Mouse (Mus musculus): Measurements from ENCODE around the gene Gm20449. TPM values are rescaled to one million over a fixed set of nuclear protein-coding genes. Genes with fewer than 3 reads are reported as not detected.
"Not testable (repeated sequence)": the region's sequence is repeated elsewhere in the genome, so short reads cannot be mapped to it uniquely, and the experiment has no call there.

Gene Gm20449
- polyA plus RNA-seq, 1 experiment from 2014 or later = not detected

- Histone ChIP-seq H3K36me3 (ENCODE audit: insufficient read depth, low read length) (no peaks in the 10 kb centered on the region), H3K4me1 (replicated peaks; ENCODE audit: insufficient read depth, low read length) (no peaks in the 10 kb centered on the region), H3K27me3 (ENCODE audit: insufficient read depth, low read length) (no peaks in the 10 kb centered on the region), H3K4me3 (replicated peaks; ENCODE audit: low read depth, low read length) (no peak overlapping the region), H3K4me2 (ENCODE audit: low read length) (no peak overlapping the region), H3K9ac (ENCODE audit: low read depth, low read length) (no peak overlapping the region), H3K9me3 (replicated peaks; ENCODE audit: low read length) (0 out of 2 replicates have a peak, but pooled peaks cover 2% of the 10 kb centered on the region), H3K27ac (no peak overlapping the region)
- DNase-seq (ENCODE audit: low spot score) (no peak), ATAC-seq (replicated peaks; ENCODE audit: low FRiP score, low read depth) (no peak)
- 95% methylated on average over 2 of the region's 2 CpGs for WGBS
- TF ChIP-seq CTCF (IDR thresholded peaks at IDR 0.05; ENCODE audit: low read depth) = no peak
These were observed 1.3 kb downstream of the Gm20449 start for GRCm38 (mm10) chr7:41497871-41498270.

- no peak overlapping the region for H3K4me3 ChIP-seq (replicated peaks; ENCODE audit: low read depth, low read length)
- ATAC-seq (replicated peaks; ENCODE audit: low FRiP score, low read depth) (peak; percentile 77), DNase-seq (ENCODE audit: low spot score) (peak; percentile 45)
- no peaks in the 10 kb centered on the region for H3K36me3 ChIP-seq (ENCODE audit: insufficient read depth, low read length)
- WGBS = under 1% methylated on average over 10 of the region's 10 CpGs
- H3K27ac ChIP-seq = no peak overlapping the region
- H3K9me3 ChIP-seq (replicated peaks; ENCODE audit: low read length) = no peaks in the 10 kb centered on the region
- H3K4me2 ChIP-seq (ENCODE audit: low read length) = no peak overlapping the region
- H3K4me1 ChIP-seq (replicated peaks; ENCODE audit: insufficient read depth, low read length) = no peaks in the 10 kb centered on the region
- H3K27me3 ChIP-seq (ENCODE audit: insufficient read depth, low read length) = no peaks in the 10 kb centered on the region
- no peak for TF ChIP-seq CTCF (IDR thresholded peaks at IDR 0.05; ENCODE audit: low read depth)
- no peak overlapping the region for H3K9ac ChIP-seq (ENCODE audit: low read depth, low read length)
These were observed 47.4 kb downstream of the Gm20449 start for GRCm38 (mm10) chr7:41451864-41452263.

- H3K4me2 ChIP-seq (ENCODE audit: low read length); H3K36me3 ChIP-seq (ENCODE audit: insufficient read depth, low read length); H3K4me1 ChIP-seq (replicated peaks; ENCODE audit: insufficient read depth, low read length); DNase-seq (ENCODE audit: low spot score); H3K9ac ChIP-seq (ENCODE audit: low read depth, low read length); H3K27ac ChIP-seq; H3K27me3 ChIP-seq (ENCODE audit: insufficient read depth, low read length); ATAC-seq (replicated peaks; ENCODE audit: low FRiP score, low read depth); H3K4me3 ChIP-seq (replicated peaks; ENCODE audit: low read depth, low read length); H3K9me3 ChIP-seq (replicated peaks; ENCODE audit: low read length): not testable (repeated sequence)
- 65% methylated on average over 1 of the region's 1 CpGs for WGBS
These were observed 50.6 kb downstream of the Gm20449 start, which contains the start of gene Vmn2r57 for GRCm38 (mm10) chr7:41448596-41448995. Vmn2r57 (minus strand) TSS chr7:41448696.

- no peak for TF ChIP-seq CTCF (IDR thresholded peaks at IDR 0.05; ENCODE audit: low read depth)
- DNase-seq (ENCODE audit: low spot score) (no peak), ATAC-seq (replicated peaks; ENCODE audit: low FRiP score, low read depth) (no peak)
- Histone ChIP-seq H3K9ac (ENCODE audit: low read depth, low read length) (no peak overlapping the region), H3K4me1 (replicated peaks; ENCODE audit: insufficient read depth, low read length) (no peaks in the 10 kb centered on the region), H3K4me2 (ENCODE audit: low read length) (no peak overlapping the region), H3K36me3 (ENCODE audit: insufficient read depth, low read length) (no peaks in the 10 kb centered on the region), H3K4me3 (replicated peaks; ENCODE audit: low read depth, low read length) (no peak overlapping the region), H3K27me3 (ENCODE audit: insufficient read depth, low read length) (no peaks in the 10 kb centered on the region), H3K27ac (no peak overlapping the region), H3K9me3 (replicated peaks; ENCODE audit: low read length) (no peaks in the 10 kb centered on the region)
- WGBS = 76% methylated on average over 4 of the region's 4 CpGs
These were observed 105.1 kb downstream of the Gm20449 start for GRCm38 (mm10) chr7:41394130-41394529.

- Histone ChIP-seq H3K4me3 (replicated peaks; ENCODE audit: low read depth, low read length) (peak within 1 kb of the TSS; percentile 63), H3K9me3 (replicated peaks; ENCODE audit: low read length) (no peaks in the 10 kb centered on the region), H3K27me3 (ENCODE audit: insufficient read depth, low read length) (no peaks in the 10 kb centered on the region), H3K36me3 (ENCODE audit: insufficient read depth, low read length) (no peaks in the 10 kb centered on the region), H3K4me2 (ENCODE audit: low read length) (peak within 1 kb of the TSS; percentile 66), H3K4me1 (replicated peaks; ENCODE audit: insufficient read depth, low read length) (no peaks in the 10 kb centered on the region), H3K9ac (ENCODE audit: low read depth, low read length) (peak within 1 kb of the TSS; percentile 55; the same call in 1 of the 2 replicates), H3K27ac (peak within 1 kb of the TSS; percentile 67; the same call in 1 of the 2 replicates)
- under 1% methylated on average over 25 of the region's 25 CpGs for WGBS
- peak; percentile 98 for DNase-seq (ENCODE audit: low spot score)
- ATAC-seq (replicated peaks; ENCODE audit: low FRiP score, low read depth) = peak; percentile 100
- no peak; the same call in 1 of the 2 replicates for TF ChIP-seq CTCF (IDR thresholded peaks at IDR 0.05; ENCODE audit: low read depth)
These were observed 105.9 kb downstream of the Gm20449 start, which contains the start of gene AI987944 for GRCm38 (mm10) chr7:41393048-41393971. AI987944 (minus strand) TSS chr7:41393379.

Other genes starting within 250 kb of the Gm20449 start
- 14.8 and 16.5 TPM in 2 replicates for gene AI987944, start 106.0 kb downstream of the Gm20449 start, polyA plus RNA-seq (2015; fragmentation: Nextera tagmentation; extraction: Ambion mirVana)
- gene Vmn2r57, start 50.7 kb downstream of the Gm20449 start, polyA plus RNA-seq (2015; fragmentation: Nextera tagmentation; extraction: Ambion mirVana) = 0.12 and 0.17 TPM in 2 replicates
- gene AW146154, start 473 bp upstream of the Gm20449 start, polyA plus RNA-seq (2015; fragmentation: Nextera tagmentation; extraction: Ambion mirVana) = 12.3 and 12.4 TPM in 2 replicates
- 0.09 and 0.30 TPM in 2 replicates for gene Gm6871, start 74.2 kb upstream of the Gm20449 start, polyA plus RNA-seq (2015; fragmentation: Nextera tagmentation; extraction: Ambion mirVana)
- gene 2610021A01Rik, start 99.8 kb upstream of the Gm20449 start, polyA plus RNA-seq (2015; fragmentation: Nextera tagmentation; extraction: Ambion mirVana) = 10.0 and 10.1 TPM in 2 replicates
- 11.2 and 11.7 TPM in 2 replicates for gene Zfp788, start 133.8 kb upstream of the Gm20449 start, polyA plus RNA-seq (2015; fragmentation: Nextera tagmentation; extraction: Ambion mirVana)